17 mouse cellular contexts compared by ENCODE assay signal in genomic region chr14:21525674-21526073, GRCm38 (mm10). TPM values are rescaled to one million over a fixed set of nuclear protein-coding genes. Genes with fewer than 3 reads are reported as not detected.
DNase-seq lines count a peak whose midpoint lies in the region; ATAC-seq and TF ChIP-seq lines count a peak whose summit lies in the region.
"Had no signal": no experiment of that assay in that cellular context is flagged by ENCODE, and none has a peak within 500 bp of the region (broad histone marks: within the 10 kb centered on the region; RNA-seq: fewer than 3 reads in every experiment).

No protein-coding gene starts in this region.

- peaks cover 40% of the 10 kb centered on the region for H3K4me1 ChIP-seq in heart, embryonic 16.5 days (ENCODE audit: control insufficient read depth, insufficient read depth, low read length)
- H3K4me1 ChIP-seq in hindbrain, embryonic 11.5 days (replicated peaks; ENCODE audit: control insufficient read depth, insufficient read depth, low read length), result 0 out of 2 replicates have a peak, but pooled peaks cover 2% of the 10 kb centered on the region

- no peak for TF ChIP-seq POLR2A in myocyte (IDR thresholded peaks at IDR 0.05; ENCODE audit: insufficient read length, low read depth)

- H3K4me3 ChIP-seq in heart, embryonic 16.5 days (ENCODE audit: low read length), result no peak overlapping the region
- H3K4me3 ChIP-seq in myocyte, result no peak overlapping the region
- no peak overlapping the region for H3K4me3 ChIP-seq in hindbrain, embryonic 11.5 days (ENCODE audit: low read depth, low read length)
- H3K4me3 ChIP-seq: midbrain, embryonic 13.5 days; neural tube, embryonic 12.5 days had no signal

- H3K4me2 ChIP-seq in heart, embryonic 16.5 days (ENCODE audit: low read depth, low read length), result no peak overlapping the region
- no peak overlapping the region for H3K4me2 ChIP-seq in myocyte (ENCODE audit: low read depth)
- no peak overlapping the region for H3K4me2 ChIP-seq in hindbrain, embryonic 11.5 days (replicated peaks; ENCODE audit: low read depth, low read length)
- H3K4me2 ChIP-seq: midbrain, embryonic 13.5 days; neural tube, embryonic 12.5 days had no signal

- H3K79me2 ChIP-seq in myocyte (ENCODE audit: control insufficient read depth, insufficient read depth), result peaks cover 56% of the 10 kb centered on the region

- ATAC-seq in heart, embryonic 16.5 days (replicated peaks; ENCODE audit: extremely low read depth, insufficient read depth, low FRiP score), result no peak
- ATAC-seq in CD4-positive, CD25-positive, alpha-beta regulatory T cell, adult 4 months, result peak; percentile 70
- ATAC-seq in hindbrain, embryonic 11.5 days (ENCODE audit: low FRiP score), result no peak
- ATAC-seq: forebrain, embryonic 16.5 days; midbrain, embryonic 13.5 days had no signal

- no peak overlapping the region for H3K9ac ChIP-seq in heart, embryonic 16.5 days (ENCODE audit: low read length)
- H3K9ac ChIP-seq in hindbrain, embryonic 11.5 days (ENCODE audit: low read depth, low read length), result no peak overlapping the region
- H3K9ac ChIP-seq: liver, embryonic 14.5 days; midbrain, embryonic 13.5 days; neural tube, embryonic 12.5 days had no signal

- DNase-seq in heart, postnatal 36 days, result no peak
- peak; percentile 77 for DNase-seq in 416B (ENCODE audit: low read depth)
- DNase-seq in layer of hippocampus, adult 9-11 months, result no peak
- no peak for DNase-seq in hindbrain, embryonic 11.5 days (ENCODE audit: low spot score)
- DNase-seq: adrenal gland, postnatal 36 days; gastrocnemius, postnatal 10 days; heart, postnatal 14 days; kidney, postnatal 10 days; lung, postnatal 36 days had no signal

- peak overlapping the region; percentile 52 for H3K27ac ChIP-seq in heart, embryonic 16.5 days (ENCODE audit: low read length)
- H3K27ac ChIP-seq in hindbrain, embryonic 11.5 days (ENCODE audit: low read depth, low read length), result no peak overlapping the region
- H3K27ac ChIP-seq: liver, embryonic 14.5 days; midbrain, embryonic 13.5 days; neural tube, embryonic 12.5 days had no signal

- no peaks in the 10 kb centered on the region for H3K9me3 ChIP-seq in heart, embryonic 16.5 days (replicated peaks; ENCODE audit: control insufficient read depth, low read length)
- H3K9me3 ChIP-seq in hindbrain, embryonic 11.5 days (ENCODE audit: control insufficient read depth, low read length), result no peaks in the 10 kb centered on the region
- H3K9me3 ChIP-seq: G1E; midbrain, embryonic 13.5 days; neural tube, embryonic 12.5 days had no signal

- intact Hi-C loops in heart, postnatal 36 days (cut with DNase I), result no loop called here

- no peaks in the 10 kb centered on the region for H3K27me3 ChIP-seq in heart, embryonic 16.5 days (ENCODE audit: control insufficient read depth, insufficient read depth, low read length)
- H3K27me3 ChIP-seq in myocyte (ENCODE audit: control insufficient read depth, insufficient read depth, insufficient read length), result no peaks in the 10 kb centered on the region
- no peaks in the 10 kb centered on the region for H3K27me3 ChIP-seq in hindbrain, embryonic 11.5 days (ENCODE audit: control insufficient read depth, insufficient read depth, low read length)
- H3K27me3 ChIP-seq: midbrain, embryonic 13.5 days; neural tube, embryonic 12.5 days had no signal

- no peak overlapping the region for H3ac ChIP-seq in myocyte (ENCODE audit: control insufficient read depth, insufficient read length)

- H3K36me3 ChIP-seq in heart, embryonic 16.5 days (ENCODE audit: control insufficient read depth, insufficient read depth), result no peaks in the 10 kb centered on the region
- no peaks in the 10 kb centered on the region for H3K36me3 ChIP-seq in myocyte (ENCODE audit: control insufficient read depth, insufficient read depth)
- H3K36me3 ChIP-seq in hindbrain, embryonic 11.5 days (ENCODE audit: control insufficient read depth, insufficient read depth, low read length), result no peaks in the 10 kb centered on the region
- H3K36me3 ChIP-seq: midbrain, embryonic 13.5 days; neural tube, embryonic 12.5 days had no signal

- 64% methylated on average over 4 of the region's 4 CpGs for WGBS in heart, embryonic 16.5 days
- 80% methylated on average over 4 of the region's 4 CpGs for WGBS in hindbrain, embryonic 11.5 days

TF ChIP-seq in myocyte, 11 proteins besides CTCF, POLR2A, EP300 and RAD21:
- no peak for TF ChIP-seq SRF (IDR thresholded peaks at IDR 0.05; ENCODE audit: control insufficient read depth, insufficient read length, low read depth)
- TF ChIP-seq USF1 (IDR thresholded peaks at IDR 0.05; ENCODE audit: low read depth), result peak; percentile 47

RNA-seq across cellular contexts. Expression of gene Kat6b, which starts 44.4 kb away (rescaled TPM):
- 9.4 and 10.2 TPM in 2 replicates for polyA plus RNA-seq in heart, embryonic 16.5 days (2015; fragmentation: Nextera tagmentation; extraction: Ambion mirVana)
- total RNA-seq in heart, postnatal 36 days (2021), result 10 to 100 TPM; 29.9 to 31.7 TPM
- polyA plus RNA-seq in CD4-positive, CD25-positive, alpha-beta regulatory T cell, adult 4 months (2017; shearing (Covaris generic)), result 10 to 100 TPM; 17.1 to 18.3 TPM
- 3.9 TPM for polyA plus RNA-seq in myocyte (2012; fragmentation: generic; extraction: Trizol)
- 16.5 and 24.0 TPM in 2 replicates for polyA plus RNA-seq in hindbrain, embryonic 11.5 days (2014; fragmentation: Nextera tagmentation; extraction: Ambion mirVana)
